Mouse (Mus musculus): ENCODE measurements around the gene Fggy. TPM values are rescaled to one million over a fixed set of nuclear protein-coding genes. Genes with fewer than 3 reads are reported as not detected.

Fggy gene
- total RNA-seq, 1 experiment: 8.2 TPM

- H3K4me1 ChIP-seq (ENCODE audit: control insufficient read depth in 2 of 2, insufficient read depth in 2 of 2, low read length in 2 of 2, poor library complexity in 1 of 2): no peaks in the 10 kb centered on the region
- no peaks in the 10 kb centered on the region for H3K9me3 ChIP-seq (ENCODE audit: control insufficient read depth, insufficient read depth, low read depth, low read length)
- no peak for DNase-seq (ENCODE audit: low read depth, low spot score)
- H3K4me3 ChIP-seq (ENCODE audit: insufficient read depth in 1 of 2, low read depth in 1 of 2, low read length in 2 of 2, poor library complexity in 1 of 2, severe bottlenecking in 1 of 2): no peak overlapping the region
- no peak for TF ChIP-seq CHD2 (IDR thresholded peaks at IDR 0.05; ENCODE audit: low read depth, low read length)
- no peak for TF ChIP-seq ZC3H11A (IDR thresholded peaks at IDR 0.05; ENCODE audit: borderline replicate concordance, low read depth, low read length)
- TF ChIP-seq HCFC1 (IDR thresholded peaks at IDR 0.05; ENCODE audit: borderline replicate concordance, insufficient read depth, low read length): no peak
- TF ChIP-seq MAFK (IDR thresholded peaks at IDR 0.05; ENCODE audit: insufficient read depth, low read depth, low read length): no peak
- TF ChIP-seq ZNF384 (IDR thresholded peaks at IDR 0.05; ENCODE audit: low read depth, low read length): no peak
- H3K36me3 ChIP-seq (ENCODE audit: control insufficient read depth, insufficient read depth, low read length, poor library complexity, severe bottlenecking): no peaks in the 10 kb centered on the region; the same call in 1 of the 2 replicates
- in situ Hi-C loops (cut with MboI; ENCODE audit: low sequenced_read_pairs in 2 of 2, unreplicated experiment in 2 of 2): no loop called here
- no peak overlapping the region for H3K9ac ChIP-seq (ENCODE audit: insufficient read depth, low read depth, low read length, poor library complexity, severe bottlenecking)
- no peak overlapping the region for H3K27ac ChIP-seq (ENCODE audit: insufficient read depth, low read depth, low read length, poor library complexity, severe bottlenecking)
Measured at GRCm38 (mm10) chr4:95849497-95849896, 292.2 kb downstream of the Fggy start.

GRCm38 (mm10) chr4:95850044-95850739 lies 292.9 kb downstream of the Fggy start:
- Histone ChIP-seq H3K4me3 (ENCODE audit: insufficient read depth in 1 of 2, low read depth in 1 of 2, low read length in 2 of 2, poor library complexity in 1 of 2, severe bottlenecking in 1 of 2) (no peak overlapping the region), H3K9ac (ENCODE audit: insufficient read depth, low read depth, low read length, poor library complexity, severe bottlenecking) (no peak overlapping the region), H3K9me3 (ENCODE audit: control insufficient read depth, insufficient read depth, low read depth, low read length) (no peaks in the 10 kb centered on the region), H3K4me1 (ENCODE audit: control insufficient read depth in 2 of 2, insufficient read depth in 2 of 2, low read length in 2 of 2, poor library complexity in 1 of 2) (no peaks in the 10 kb centered on the region), H3K36me3 (ENCODE audit: control insufficient read depth, insufficient read depth, low read length, poor library complexity, severe bottlenecking) (no peaks in the 10 kb centered on the region; the same call in 1 of the 2 replicates), H3K27ac (ENCODE audit: insufficient read depth, low read depth, low read length, poor library complexity, severe bottlenecking) (no peak overlapping the region)
- TF ChIP-seq ZNF384 (IDR thresholded peaks at IDR 0.05; ENCODE audit: low read depth, low read length): peak; percentile 45; the same call in 1 of the 2 replicates
- TF ChIP-seq CHD2 (IDR thresholded peaks at IDR 0.05; ENCODE audit: low read depth, low read length): no peak
- in situ Hi-C loops (cut with MboI; ENCODE audit: low sequenced_read_pairs in 2 of 2, unreplicated experiment in 2 of 2): no loop called here
- DNase-seq (ENCODE audit: low read depth, low spot score): no peak

GRCm38 (mm10) chr4:95852257-95852656 lies 294.9 kb downstream of the Fggy start:
- H3K4me3 ChIP-seq (ENCODE audit: insufficient read depth in 1 of 2, low read depth in 1 of 2, low read length in 2 of 2, poor library complexity in 1 of 2, severe bottlenecking in 1 of 2): no peak overlapping the region

GRCm38 (mm10) chr4:95856008-95856407 lies 298.7 kb downstream of the Fggy start:
- Histone ChIP-seq H3K9ac (ENCODE audit: insufficient read depth, low read depth, low read length, poor library complexity, severe bottlenecking) (no peak overlapping the region), H3K4me3 (ENCODE audit: insufficient read depth in 1 of 2, low read depth in 1 of 2, low read length in 2 of 2, poor library complexity in 1 of 2, severe bottlenecking in 1 of 2) (no peak overlapping the region), H3K27ac (ENCODE audit: insufficient read depth, low read depth, low read length, poor library complexity, severe bottlenecking) (no peak overlapping the region), H3K36me3 (ENCODE audit: control insufficient read depth, insufficient read depth, low read length, poor library complexity, severe bottlenecking) (no peaks in the 10 kb centered on the region), H3K9me3 (ENCODE audit: control insufficient read depth, insufficient read depth, low read depth, low read length) (no peaks in the 10 kb centered on the region), H3K4me1 (ENCODE audit: control insufficient read depth in 2 of 2, insufficient read depth in 2 of 2, low read length in 2 of 2, poor library complexity in 1 of 2) (no peaks in the 10 kb centered on the region)
- in situ Hi-C loops (cut with MboI; ENCODE audit: low sequenced_read_pairs in 2 of 2, unreplicated experiment in 2 of 2): no loop called here
- TF ChIP-seq MAFK (IDR thresholded peaks at IDR 0.05; ENCODE audit: insufficient read depth, low read depth, low read length) (no peak), HCFC1 (IDR thresholded peaks at IDR 0.05; ENCODE audit: borderline replicate concordance, insufficient read depth, low read length) (no peak), ZC3H11A (IDR thresholded peaks at IDR 0.05; ENCODE audit: borderline replicate concordance, low read depth, low read length) (no peak), CHD2 (IDR thresholded peaks at IDR 0.05; ENCODE audit: low read depth, low read length) (no peak), ZNF384 (IDR thresholded peaks at IDR 0.05; ENCODE audit: low read depth, low read length) (no peak)
- no peak for DNase-seq (ENCODE audit: low read depth, low spot score)

More at GRCm38 (mm10) chr4:95852257-95852656, 294.9 kb downstream of the Fggy start:
- in situ Hi-C loops (cut with MboI; ENCODE audit: low sequenced_read_pairs in 2 of 2, unreplicated experiment in 2 of 2): no loop called here
- no peak for DNase-seq (ENCODE audit: low read depth, low spot score)
- no peak overlapping the region for H3K27ac ChIP-seq (ENCODE audit: insufficient read depth, low read depth, low read length, poor library complexity, severe bottlenecking)
- no peak for TF ChIP-seq HCFC1 (IDR thresholded peaks at IDR 0.05; ENCODE audit: borderline replicate concordance, insufficient read depth, low read length)
- no peak overlapping the region for H3K9ac ChIP-seq (ENCODE audit: insufficient read depth, low read depth, low read length, poor library complexity, severe bottlenecking)
- H3K9me3 ChIP-seq (ENCODE audit: control insufficient read depth, insufficient read depth, low read depth, low read length): no peaks in the 10 kb centered on the region
- no peaks in the 10 kb centered on the region for H3K4me1 ChIP-seq (ENCODE audit: control insufficient read depth in 2 of 2, insufficient read depth in 2 of 2, low read length in 2 of 2, poor library complexity in 1 of 2)
- H3K36me3 ChIP-seq (ENCODE audit: control insufficient read depth, insufficient read depth, low read length, poor library complexity, severe bottlenecking): no peaks in the 10 kb centered on the region; the same call in 1 of the 2 replicates

- Histone ChIP-seq H3K36me3 (ENCODE audit: control insufficient read depth, insufficient read depth, low read length, poor library complexity, severe bottlenecking) (no peaks in the 10 kb centered on the region), H3K27ac (ENCODE audit: insufficient read depth, low read depth, low read length, poor library complexity, severe bottlenecking) (no peak overlapping the region), H3K4me1 (ENCODE audit: control insufficient read depth in 2 of 2, insufficient read depth in 2 of 2, low read length in 2 of 2, poor library complexity in 1 of 2) (no peaks in the 10 kb centered on the region), H3K9me3 (ENCODE audit: control insufficient read depth, insufficient read depth, low read depth, low read length) (no peaks in the 10 kb centered on the region), H3K4me3 (ENCODE audit: insufficient read depth in 1 of 2, low read depth in 1 of 2, low read length in 2 of 2, poor library complexity in 1 of 2, severe bottlenecking in 1 of 2) (no peak overlapping the region), H3K9ac (ENCODE audit: insufficient read depth, low read depth, low read length, poor library complexity, severe bottlenecking) (no peak overlapping the region)
- no peak for DNase-seq (ENCODE audit: low read depth, low spot score)
- TF ChIP-seq ZNF384 (IDR thresholded peaks at IDR 0.05; ENCODE audit: low read depth, low read length) (no peak), ZC3H11A (IDR thresholded peaks at IDR 0.05; ENCODE audit: borderline replicate concordance, low read depth, low read length) (no peak), MAFK (IDR thresholded peaks at IDR 0.05; ENCODE audit: insufficient read depth, low read depth, low read length) (no peak), CHD2 (IDR thresholded peaks at IDR 0.05; ENCODE audit: low read depth, low read length) (no peak), HCFC1 (IDR thresholded peaks at IDR 0.05; ENCODE audit: borderline replicate concordance, insufficient read depth, low read length) (no peak)
- in situ Hi-C loops (cut with MboI; ENCODE audit: low sequenced_read_pairs in 2 of 2, unreplicated experiment in 2 of 2): no loop called here
Measured at GRCm38 (mm10) chr4:95860601-95861000, 303.3 kb downstream of the Fggy start.

All from ES-E14 (cell line).